Mouse (Mus musculus) c-Kit-positive CD71-positive TER-119-positive erythroid progenitor cells, embryonic 14.5 days (primary cell): ENCODE results near the gene Gm10229.
"Not testable (repeated sequence)": the region's sequence is repeated elsewhere in the genome, so short reads cannot be mapped to it uniquely, and the experiment has no call there.

Experiments used
- DNase-seq: peaks from one replicate; pipeline ENCODE4 v3.0.0-alpha.2; 2013; ENCODE audit warnings: low spot score

Gene Gm10229

DNA sequence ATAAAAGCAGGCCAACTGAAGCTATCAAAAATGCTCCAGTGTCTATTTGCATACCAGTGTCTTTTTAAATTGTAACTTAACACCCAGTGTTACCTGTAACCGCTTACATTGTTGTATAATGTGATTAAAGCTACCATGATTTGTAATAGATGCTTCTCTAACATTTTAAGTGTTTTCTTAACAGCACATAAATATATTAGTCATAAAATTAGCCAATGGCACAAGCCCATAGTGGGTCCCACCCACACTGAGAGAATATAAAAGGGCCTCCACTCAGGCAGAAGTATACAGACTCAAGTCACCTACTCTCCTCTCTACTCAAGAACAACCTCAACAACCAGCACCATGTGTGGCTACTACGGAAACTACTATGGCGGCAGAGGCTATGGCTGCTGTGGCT, at the start of gene Gm10229:
Gene Gm10229, plus strand, starts transcription at position 301 of the 400 bp plus-strand sequence.
- DNase-seq, result not testable (repeated sequence)

GRCm38 (mm10) chr16:89010659-89011058, 4.4 kb upstream of the Gm10229 start, which contains the start of gene Krtap22-2:
Gene Krtap22-2 (minus strand): TSS chr16:89010759.
- DNase-seq, result no peak

DNA sequence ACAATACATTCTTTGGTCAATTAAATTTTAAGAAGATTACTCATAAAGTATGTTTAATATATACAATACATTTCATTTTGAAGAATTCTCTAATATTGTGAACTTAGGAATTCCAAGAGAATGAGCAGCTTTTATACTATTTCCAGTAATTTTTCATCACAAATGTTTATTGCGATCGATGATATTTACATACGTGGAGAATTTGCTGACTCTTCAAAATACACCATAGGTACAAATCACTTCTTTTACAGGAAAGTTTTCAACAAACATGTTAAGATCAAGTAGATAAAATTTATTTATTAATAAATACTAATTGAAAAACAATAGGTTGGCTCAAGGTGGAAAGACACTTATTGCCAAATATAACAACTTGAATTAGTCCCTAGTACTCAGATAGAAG, 1.1 kb upstream of the Gm10229 start:
- DNase-seq, result no peak

DNA sequence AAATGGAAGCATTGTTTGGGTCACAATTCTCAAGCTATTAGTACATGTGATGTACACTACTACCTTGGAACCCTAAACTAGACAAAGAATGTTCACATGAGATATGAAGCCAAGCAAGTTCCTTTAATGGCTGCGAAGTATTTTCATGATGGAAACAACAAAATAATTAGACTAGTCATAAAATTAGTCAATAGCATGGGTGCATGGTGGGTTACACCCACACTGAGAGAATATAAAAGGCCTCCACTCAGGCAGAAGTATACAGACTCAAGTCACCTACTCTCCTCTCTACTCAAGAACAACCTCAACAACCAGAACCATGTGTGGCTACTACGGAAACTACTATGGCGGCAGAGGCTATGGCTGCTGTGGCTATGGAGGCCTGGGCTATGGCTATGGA, 16.3 kb downstream of the Gm10229 start, which contains the start of gene Krtap6-1:
Gene Krtap6-1, plus strand, starts transcription at position 301 of the 400 bp plus-strand sequence.
- DNase-seq, result not testable (repeated sequence)

GRCm38 (mm10) chr16:89041372-89041771, 26.3 kb downstream of the Gm10229 start, which contains the start of gene Gm10228:
Gene Gm10228 (minus strand): TSS chr16:89041472.
- not testable (repeated sequence) for DNase-seq

- DNase-seq, result no peak
Measured at GRCm38 (mm10) chr16:89047783-89048182, 32.7 kb downstream of the Gm10229 start, which contains the start of gene Krtap6-5. Gene Krtap6-5 (minus strand): TSS chr16:89047883.

GRCm38 (mm10) chr16:89063902-89064301, 48.8 kb downstream of the Gm10229 start, which contains the start of gene 1110025L11Rik:
Gene 1110025L11Rik (minus strand): TSS chr16:89064002.
- DNase-seq, result not testable (repeated sequence)
